Mouse (Mus musculus) c-Kit-positive CD71-positive TER-119-negative erythroid progenitor cells, embryonic 14.5 days (primary cell): ENCODE data around the gene Hyou1.
"Not testable (repeated sequence)": the region's sequence is repeated elsewhere in the genome, so short reads cannot be mapped to it uniquely, and the experiment has no call there.

ENCODE experiments used
- DNase-seq: peaks from one replicate; pipeline ENCODE4 v3.0.0-alpha.2; 2013; ENCODE audit warnings: low read depth

Gene Hyou1

GRCm38 (mm10) chr9:44406906-44407751 is 27.8 kb downstream of the Hyou1 start, which contains the start of the genes Rps25 and Trappc4:
Rps25 (plus strand) TSS chr9:44407139.
Trappc4 (minus strand) TSS chr9:44407600.
- DNase-seq = peak; percentile 93

- DNase-seq = no peak
These were observed 28.4 kb downstream of the Hyou1 start for GRCm38 (mm10) chr9:44407752-44408097.

GRCm38 (mm10) chr9:44408693-44409092 is 29.4 kb downstream of the Hyou1 start:
- not testable (repeated sequence) for DNase-seq

GRCm38 (mm10) chr9:44410647-44411336 is 31.5 kb downstream of the Hyou1 start:
- DNase-seq = no peak

- no peak for DNase-seq
These were observed 32.4 kb downstream of the Hyou1 start for GRCm38 (mm10) chr9:44411601-44412130.

- DNase-seq = no peak
These were observed 33.0 kb downstream of the Hyou1 start for GRCm38 (mm10) chr9:44412306-44412705.

- no peak for DNase-seq
These were observed 33.5 kb downstream of the Hyou1 start for GRCm38 (mm10) chr9:44412781-44413180.

- no peak for DNase-seq
These were observed 38.0 kb downstream of the Hyou1 start for GRCm38 (mm10) chr9:44417156-44417891.

- peak; percentile 87 for DNase-seq
These were observed 38.6 kb downstream of the Hyou1 start for GRCm38 (mm10) chr9:44417892-44418363.

- DNase-seq = no peak
These were observed 39.5 kb downstream of the Hyou1 start, which contains the start of gene Ccdc84 for GRCm38 (mm10) chr9:44418519-44419385. Ccdc84 (minus strand) TSS chr9:44418569.

- DNase-seq = not testable (repeated sequence)
These were observed 40.4 kb downstream of the Hyou1 start for GRCm38 (mm10) chr9:44419730-44420129.

GRCm38 (mm10) chr9:44420280-44420898 is 41.1 kb downstream of the Hyou1 start:
- DNase-seq = no peak

- no peak for DNase-seq
These were observed 44.3 kb downstream of the Hyou1 start for GRCm38 (mm10) chr9:44423576-44423975.

- no peak for DNase-seq
These were observed 53.4 kb downstream of the Hyou1 start for GRCm38 (mm10) chr9:44432577-44433185.

GRCm38 (mm10) chr9:44435747-44436146 is 56.5 kb downstream of the Hyou1 start:
- no peak for DNase-seq

- DNase-seq = no peak
These were observed 61.7 kb downstream of the Hyou1 start, which contains the start of gene Foxr1 for GRCm38 (mm10) chr9:44440961-44441360. Foxr1 (minus strand) TSS chr9:44441136.
